Mouse (Mus musculus): ENCODE results near the gene 1700001C19Rik.

GRCm38 (mm10) chr17:47449432-47449831 lies 12.3 kb upstream of the 1700001C19Rik start:
- TF ChIP-seq POLR2A (IDR thresholded peaks at IDR 0.05; ENCODE audit: extremely low read depth, insufficient read depth, low read length) (no peak), CTCF (IDR thresholded peaks at IDR 0.05; ENCODE audit: low read depth, low read length) (no peak)
